Mouse (Mus musculus) retina, adult 2 months (tissue): ENCODE data around the gene Fam111a.
"Not testable (repeated sequence)": the region's sequence is repeated elsewhere in the genome, so short reads cannot be mapped to it uniquely, and the experiment has no call there.

Experiments used
- DNase-seq: peaks from one replicate; pipeline ENCODE4 v3.0.0-alpha.2; 2012; ENCODE audit warnings: low read depth, low spot score

The Fam111a gene

DNA sequence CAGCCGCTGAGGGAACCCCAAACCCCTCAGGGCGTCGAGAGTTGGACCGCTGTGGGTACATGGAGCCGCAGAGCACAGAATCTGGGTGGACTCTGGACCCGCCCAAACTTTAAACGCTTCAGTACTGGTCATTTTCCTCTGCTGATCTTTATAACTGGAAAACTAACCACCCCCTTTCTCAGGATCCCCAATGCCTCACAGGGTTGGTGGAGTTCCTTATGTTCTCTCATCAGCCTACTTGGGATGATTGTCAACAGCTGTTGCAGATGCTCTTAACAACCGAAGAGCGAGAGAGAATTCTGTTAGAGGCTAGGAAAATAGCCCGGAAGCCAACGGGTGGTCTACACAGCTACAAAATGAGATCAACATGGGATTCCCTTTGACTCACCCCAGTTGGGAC, at the start of gene Fam111a:
TSS of gene Fam111a (plus strand) at position 301 of the 400 bp plus-strand sequence.
- not testable (repeated sequence) for DNase-seq

DNA sequence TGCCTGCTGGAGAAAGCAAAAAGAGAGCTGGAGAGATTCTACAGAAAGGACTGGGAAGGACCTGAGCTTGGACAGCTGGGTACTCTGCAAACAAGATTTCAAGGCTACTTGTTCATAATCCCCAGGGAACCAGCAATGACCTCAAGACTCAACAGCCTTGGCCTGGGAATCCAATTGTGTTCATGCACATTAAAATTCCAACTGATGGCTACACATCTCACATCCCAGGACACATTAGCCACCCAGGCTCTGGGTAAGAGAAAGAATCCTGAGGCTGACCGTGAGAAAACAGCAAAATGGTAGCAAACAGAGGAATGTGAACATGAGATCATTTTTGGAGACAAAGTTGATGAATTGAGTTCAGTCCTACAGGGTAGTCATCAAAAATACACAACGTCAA, 49.3 kb upstream of the Fam111a start:
- DNase-seq: no peak

DNA sequence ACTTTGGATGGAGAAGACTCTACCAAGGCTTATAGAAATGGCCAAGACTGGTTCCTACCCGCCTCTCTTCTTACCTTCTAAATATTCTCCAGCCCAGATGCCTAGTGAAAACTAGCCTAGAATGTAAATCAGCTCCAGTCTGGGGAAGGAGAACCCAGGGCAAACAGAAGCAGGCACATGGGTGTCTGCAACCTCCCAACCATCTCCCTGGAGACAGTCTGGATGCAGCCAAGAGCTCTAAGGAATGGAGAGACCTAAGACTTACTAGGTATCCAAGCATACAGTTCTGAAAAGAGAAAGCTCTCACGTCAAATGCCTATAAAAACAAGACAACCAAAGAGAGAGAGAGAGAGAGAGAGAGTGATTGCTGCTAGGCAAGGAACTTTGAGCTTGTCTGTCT, 47.6 kb upstream of the Fam111a start:
- no peak for DNase-seq

DNA sequence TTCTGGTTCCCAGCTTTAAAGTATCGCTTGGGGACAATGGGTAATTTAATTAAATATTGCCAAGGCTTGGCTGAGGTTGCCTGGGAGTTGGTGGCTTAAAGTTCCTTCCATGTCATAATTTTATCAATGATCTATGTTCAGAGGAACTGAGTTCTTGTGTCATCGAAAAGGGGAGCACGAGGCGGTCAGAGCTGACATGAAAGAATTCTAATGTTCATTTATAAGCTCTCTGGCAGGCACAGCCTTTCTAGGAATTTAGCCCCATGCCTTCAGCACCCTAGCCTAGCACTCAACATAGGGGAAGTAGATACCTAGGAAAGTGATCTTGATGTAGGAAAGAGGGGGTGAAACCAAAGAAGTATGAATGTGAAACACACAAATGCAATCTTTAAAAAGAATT, 47.2 kb upstream of the Fam111a start:
- DNase-seq: no peak

DNA sequence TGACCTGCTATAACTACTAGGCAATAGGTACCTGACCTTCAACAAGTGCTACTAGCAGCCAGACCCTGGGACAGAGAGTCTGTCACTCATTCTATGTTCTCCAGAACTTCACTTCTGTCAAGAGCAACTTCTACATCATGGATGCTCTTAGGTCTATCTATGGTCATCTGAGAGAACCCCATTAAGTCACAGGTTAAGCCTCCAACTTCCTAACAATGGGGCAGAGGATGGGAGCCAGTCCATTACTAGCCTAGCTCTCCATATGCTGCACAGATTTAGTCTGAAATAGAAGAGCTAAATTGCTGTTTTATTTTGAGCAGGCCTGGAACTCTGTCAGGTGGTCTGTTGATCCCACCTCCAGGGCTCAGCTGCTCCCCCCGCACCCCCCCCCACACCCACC, 46.6 kb upstream of the Fam111a start:
- DNase-seq: no peak

DNA sequence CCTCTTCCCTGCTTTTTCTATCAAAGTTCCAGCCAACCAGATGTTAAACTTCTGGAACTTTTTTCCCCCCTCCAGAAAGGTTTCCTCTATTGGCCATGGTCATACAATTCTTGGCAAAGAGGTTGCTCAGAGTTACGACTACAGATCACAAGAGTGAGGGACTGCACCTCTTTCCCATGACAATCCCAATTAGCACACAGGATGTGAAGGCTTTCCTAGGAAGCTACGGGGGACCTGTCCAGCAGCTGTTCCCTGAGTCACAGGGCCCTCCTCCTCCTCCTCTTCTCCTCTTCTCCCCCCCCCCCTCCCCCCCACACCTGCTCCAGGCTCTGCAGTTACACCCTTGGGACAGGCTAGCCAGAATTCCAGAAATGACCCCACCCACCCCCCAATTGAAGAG, 46.1 kb upstream of the Fam111a start:
- no peak for DNase-seq

DNA sequence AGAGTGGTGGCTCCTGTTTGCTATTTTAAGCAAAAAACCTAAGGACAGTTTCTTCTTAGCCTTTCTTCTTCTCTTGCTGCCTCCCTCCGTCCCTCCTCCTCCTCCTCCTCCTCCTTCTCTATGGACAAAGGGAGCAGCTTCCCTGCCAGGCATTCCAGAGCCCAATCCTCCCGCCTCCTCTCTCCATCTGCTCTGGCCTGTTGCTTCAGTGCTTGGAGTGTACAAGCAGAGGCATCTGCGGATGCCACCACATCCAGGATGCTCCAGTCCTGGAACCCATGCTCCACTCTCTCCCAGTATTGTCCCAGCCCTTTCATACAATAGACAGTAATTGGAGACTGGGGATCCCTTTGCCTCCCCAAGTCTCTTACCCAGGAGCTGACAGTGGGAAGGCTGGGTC, 45.4 kb upstream of the Fam111a start:
- no peak for DNase-seq

DNA sequence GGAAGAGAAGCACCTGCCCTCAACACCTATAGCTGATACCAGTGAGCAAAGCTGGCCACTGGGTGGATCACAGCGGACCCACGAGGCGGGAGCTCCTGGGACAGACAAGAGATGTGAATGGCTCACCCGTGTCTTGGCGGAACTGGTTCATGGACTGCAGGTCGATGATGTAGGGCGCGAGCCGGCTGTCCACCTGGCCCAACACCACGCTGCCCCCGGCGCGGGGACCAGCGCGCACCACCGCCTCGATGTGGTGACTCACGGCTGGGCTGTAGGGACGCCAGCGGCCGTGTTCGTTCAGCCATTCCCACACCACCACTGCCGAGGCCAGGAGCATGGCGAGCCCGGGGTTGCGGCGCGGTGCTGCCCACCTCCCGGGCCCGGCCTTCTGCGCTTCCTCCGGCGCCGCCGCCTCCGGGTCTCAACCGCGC, 44.6 kb upstream of the Fam111a start:
- no peak for DNase-seq

DNA sequence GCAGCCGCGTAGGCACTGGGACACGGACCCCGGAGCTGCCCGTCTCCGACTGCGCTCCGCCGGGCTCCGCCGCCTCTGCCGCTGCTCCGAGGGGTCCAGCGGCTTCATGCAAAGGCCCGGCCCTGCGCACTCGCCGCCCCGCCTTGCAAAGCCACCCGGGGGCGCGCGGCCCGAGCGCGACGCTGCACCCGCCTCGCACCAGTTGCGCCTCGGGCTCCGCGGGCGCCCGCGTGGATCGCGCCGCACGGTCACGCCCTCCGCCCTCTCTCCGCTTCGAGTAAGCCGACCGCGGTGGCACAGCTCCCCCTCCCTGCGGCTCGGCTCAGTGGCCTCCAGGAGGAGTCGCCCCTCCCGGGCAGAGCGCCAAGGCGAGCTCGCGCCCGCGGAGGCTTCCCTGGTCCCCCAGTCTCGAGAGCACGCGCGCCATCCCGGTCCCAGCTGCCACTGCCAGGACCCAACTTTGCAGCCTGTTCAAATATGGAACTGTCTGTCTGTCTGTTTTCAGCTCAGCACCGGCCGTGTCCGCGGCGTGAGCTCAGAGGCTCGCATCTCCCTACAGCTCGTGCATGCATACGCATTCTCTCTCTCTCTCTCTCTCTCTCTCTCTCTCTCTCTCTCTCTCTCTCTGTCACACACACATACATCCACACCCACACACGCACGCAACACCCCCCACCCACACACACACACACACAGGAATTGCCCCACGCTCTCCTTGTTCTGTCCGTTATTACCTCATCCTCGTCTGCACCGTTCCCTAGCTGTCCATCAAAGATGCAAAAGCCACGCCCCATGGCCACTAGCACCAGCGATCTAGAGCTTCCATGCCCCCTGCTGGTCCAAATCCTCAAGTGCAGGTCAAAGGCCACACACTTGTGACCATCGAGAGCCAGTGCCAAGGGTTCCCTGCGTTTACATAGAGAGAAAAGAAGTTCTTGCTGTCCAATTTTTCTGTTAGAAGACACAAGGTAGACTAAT, 43.9 kb upstream of the Fam111a start, which contains the start of gene Dtx4:
TSS of gene Dtx4 (minus strand) at position 85 of the 978 bp plus-strand sequence.
- peak; percentile 87 for DNase-seq

DNA sequence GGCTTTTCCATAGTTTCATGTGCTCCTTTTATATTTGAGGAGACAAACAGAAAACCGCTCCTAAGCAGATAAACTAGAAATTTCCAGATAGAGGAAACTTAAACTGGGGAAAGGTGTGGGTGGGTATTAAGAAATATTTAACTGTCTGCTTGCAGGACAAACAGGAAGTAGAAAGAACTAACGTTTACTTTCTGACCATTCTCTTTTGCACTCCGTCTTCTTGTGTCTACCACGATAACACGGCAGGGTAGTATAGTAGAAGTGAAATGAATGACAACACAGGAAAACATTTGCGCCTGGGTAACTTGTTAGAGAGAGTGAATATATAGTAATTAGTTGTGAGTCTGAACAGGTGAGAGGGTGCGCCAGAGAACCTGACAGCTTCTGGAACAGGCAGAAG, 42.8 kb upstream of the Fam111a start:
- no peak for DNase-seq

DNA sequence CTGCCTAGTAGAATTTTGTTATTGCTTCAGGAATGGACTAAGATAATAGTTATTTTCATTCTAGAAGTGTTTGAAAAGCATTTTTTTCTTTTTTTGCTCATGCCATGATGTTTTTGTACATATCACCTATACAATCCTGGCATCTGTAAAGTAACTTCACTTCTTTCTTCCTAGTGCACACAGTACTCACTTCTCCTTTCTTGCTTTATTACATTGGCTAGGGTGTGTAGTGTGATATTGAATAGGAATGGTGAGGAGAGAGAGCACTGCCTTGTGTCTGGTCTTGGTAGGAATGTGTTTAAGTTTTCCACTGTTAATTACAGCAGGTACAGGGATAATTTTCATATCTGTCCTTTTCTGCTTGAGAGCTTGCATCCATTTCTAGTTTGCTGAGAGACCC, 30.9 kb upstream of the Fam111a start:
- no peak for DNase-seq

DNA sequence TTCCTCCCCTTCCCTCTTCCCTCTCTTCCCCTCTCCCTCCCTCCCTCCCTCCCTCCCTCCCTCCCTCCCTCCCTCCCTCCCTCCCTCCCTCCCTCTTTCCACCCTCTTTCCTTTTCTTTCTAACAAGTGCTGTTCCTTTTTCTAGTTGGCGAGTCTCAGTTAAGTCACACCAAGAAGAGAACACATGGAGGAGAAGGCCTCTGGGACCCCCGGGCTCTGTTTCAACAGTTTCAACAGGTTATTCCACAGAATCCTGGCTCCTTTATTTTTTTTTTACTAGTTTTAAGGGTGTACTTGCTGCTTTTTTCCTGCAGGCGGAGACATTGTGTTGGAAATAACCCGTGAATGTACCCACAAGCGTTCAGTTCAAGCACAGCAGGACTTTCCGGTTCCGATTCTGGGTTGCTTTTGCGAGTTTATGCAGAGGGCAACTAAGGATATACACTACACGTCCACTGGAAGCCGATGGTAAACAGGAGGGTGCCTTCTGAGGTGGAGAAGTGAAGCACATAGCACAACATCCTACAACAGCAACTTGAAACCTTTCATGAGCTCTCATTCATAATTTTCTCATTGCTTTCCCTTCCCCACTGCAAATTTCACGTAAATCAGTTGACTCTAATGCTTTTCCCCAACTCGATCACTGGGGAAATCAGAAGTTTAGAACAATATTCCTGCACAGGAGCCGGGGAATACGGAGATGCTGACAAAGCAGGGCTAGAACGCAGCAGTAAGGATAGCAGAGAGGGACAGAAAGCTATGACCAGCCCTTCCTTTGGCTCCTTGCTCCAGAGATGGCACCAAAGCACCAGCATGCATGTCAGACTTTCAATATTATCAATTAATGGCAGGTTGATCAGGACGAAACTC, 27.6 kb upstream of the Fam111a start:
- DNase-seq: peak; percentile 54

DNA sequence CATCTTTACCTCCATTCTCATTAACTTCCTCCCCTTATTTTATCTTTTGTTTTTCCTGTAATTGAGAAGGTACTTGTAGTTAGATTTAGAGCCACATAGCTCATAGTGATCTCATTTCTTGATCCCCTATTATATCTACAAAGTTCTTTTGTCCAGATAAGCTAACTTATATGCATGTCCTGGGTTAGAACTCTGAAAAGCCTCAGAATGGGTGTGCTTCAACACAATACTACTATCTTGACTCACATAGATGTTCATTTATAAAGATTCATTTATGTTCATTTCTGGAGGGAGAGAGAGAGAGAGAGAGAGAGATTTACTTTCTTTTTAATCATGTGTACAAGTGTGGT, 27.0 kb upstream of the Fam111a start:
- DNase-seq: no peak

DNA sequence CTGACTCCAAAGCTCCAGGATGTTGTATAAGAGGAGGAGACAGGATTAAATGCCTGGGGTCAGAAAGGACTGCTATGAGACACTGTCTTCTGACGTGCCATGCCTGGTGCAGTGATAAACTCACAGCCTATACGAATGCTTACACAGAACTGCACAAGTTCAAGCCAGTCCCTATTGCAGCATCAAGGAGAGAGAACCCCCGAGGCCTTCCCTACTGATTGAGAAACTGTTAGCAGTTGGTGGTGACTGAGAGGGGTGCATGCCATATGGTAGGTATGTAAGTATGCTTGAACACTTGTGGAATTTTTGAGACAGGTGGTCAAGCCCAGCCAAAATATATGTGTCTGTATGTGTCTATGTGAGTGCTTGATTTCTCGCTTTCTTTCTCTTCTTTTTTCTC, 22.2 kb upstream of the Fam111a start:
- DNase-seq: no peak

DNA sequence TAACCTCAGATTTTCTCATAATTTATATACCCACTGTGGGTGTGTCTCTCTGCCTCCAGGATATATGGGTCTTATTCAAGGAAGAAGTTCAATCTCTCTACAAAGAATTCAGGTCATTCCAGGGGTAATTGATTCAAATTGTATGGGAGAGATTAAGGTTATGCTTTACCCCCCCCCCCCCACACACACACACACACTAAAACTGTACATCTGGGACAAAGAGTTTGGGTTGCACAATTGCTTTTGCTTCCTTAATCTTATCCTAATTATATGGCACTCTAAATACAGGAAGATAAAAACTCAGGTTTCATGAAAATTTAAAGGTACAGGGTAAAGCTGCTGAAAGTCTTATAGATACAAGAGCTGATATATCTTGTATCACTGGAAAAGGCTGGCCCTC, 8.4 kb upstream of the Fam111a start:
- DNase-seq: no peak

DNA sequence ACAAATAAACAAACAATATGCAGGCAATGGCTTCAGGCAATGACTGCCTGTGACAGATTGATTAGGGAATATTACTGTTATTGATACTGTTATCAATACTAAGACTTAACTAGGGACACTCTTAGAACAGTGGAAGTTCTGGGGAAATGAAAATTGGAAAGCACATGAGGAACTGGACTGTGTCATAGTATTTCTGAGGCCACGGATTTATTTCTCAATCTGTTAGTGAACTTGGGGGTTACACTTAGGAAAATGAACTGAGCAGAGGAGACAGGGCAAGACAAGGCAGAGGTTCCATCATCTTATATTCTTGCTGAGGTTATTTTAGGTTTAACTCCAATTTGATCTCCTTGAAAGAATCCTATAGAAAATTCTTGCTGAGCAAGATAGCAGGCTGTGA, 5.6 kb upstream of the Fam111a start:
- no peak for DNase-seq

DNA sequence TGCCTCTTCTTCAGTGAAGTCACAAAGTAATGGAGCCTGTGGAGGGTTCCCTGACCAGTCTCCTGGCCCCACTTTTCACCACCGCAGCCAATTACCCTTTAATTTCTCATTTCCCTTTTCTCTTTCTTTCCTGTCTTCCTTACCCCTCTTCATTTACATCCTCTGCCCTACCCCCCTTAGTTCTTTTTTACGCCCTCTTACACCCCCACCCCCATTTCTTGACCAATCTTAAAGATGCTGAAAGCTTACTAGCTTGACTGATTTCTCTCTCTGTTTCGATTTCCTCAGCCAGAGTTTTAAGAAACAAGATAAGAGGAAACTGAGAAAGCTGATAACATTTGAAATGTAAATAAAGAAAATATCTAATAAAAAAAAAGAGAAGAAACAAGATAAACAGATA, 4.8 kb upstream of the Fam111a start:
- no peak for DNase-seq

DNA sequence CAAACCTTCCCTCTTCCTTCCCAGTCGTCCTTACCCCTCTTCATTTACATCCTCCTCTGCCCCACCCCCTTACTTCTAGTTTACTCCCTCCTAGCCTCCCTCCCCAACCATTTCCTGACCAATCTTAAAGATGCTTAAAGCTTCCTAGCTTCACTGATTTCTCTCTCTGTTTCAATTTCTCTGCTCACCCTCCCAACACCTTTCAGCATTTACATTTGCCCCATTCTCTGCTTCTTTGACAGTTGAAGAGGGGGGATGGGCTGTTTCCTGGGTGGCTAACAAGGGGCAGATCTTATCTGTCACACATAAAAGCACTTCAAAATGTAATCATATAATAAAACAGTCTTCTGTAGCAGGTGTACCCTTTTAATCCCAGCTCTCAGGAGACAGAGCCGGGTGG, 3.9 kb upstream of the Fam111a start:
- no peak for DNase-seq

DNA sequence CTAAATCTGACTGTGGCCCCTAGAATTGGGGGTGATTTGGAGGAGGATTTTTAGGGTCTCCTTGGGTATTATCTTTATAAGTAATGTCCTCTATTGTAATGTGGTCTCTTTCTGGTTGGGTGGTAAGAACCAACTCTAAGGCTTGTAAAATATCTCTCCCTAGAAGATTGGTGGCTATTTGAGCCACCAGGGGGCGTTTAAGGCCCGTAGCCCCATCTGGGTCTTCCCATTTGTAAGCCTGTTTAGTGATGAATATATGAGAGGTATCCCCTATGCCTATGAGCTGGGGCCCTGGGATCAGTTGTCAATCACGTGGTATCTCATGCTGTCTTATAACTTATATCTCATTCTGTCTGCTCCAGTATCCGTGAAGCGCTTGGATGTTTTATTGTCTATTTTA, 3.6 kb downstream of the Fam111a start:
- DNase-seq: no peak

DNA sequence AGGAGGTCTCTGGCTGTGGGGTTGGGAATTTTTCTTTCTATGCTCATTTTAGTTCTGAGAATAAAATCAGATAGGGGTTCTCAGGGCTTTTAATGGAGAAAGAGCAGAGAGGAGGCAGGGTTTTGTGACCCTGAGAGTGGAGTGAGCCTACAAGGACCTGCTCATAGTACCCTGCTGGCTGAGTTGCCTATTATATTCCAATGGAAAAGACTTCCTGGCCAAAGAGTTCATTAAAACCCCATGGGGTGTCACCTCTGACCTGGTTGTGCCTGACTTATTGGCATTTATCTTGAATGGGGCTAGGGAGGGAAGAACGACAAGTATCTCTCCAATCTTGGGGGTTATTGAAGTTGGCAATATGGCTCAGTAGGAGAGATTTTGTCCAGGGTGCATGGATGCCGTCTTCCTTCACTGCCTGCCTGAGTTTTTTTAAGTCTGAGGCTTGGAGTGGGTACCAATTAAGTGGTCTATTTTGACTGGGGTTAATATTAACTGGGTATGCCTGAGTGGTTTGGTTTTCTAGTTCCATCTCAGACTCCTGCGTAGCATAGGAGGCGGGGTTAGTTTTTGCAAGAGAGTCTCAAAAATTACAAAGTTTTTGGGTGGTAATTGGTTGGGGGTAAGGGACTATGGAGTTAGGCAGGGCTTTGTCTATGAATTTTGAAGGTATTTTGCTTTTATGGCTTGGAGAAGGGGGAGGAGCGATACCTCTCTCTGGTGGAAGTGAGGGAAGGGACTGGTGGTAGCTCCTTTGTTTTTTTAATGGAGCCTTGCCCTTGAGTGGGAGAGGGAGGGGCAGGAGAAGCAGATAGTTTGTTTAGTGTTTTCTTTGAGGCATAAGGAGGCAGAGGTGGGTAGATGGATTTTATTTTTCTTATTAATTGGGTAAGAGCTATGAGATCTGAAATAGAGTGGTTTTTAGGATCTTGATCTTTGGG, 4.7 kb downstream of the Fam111a start:
- no peak for DNase-seq

DNA sequence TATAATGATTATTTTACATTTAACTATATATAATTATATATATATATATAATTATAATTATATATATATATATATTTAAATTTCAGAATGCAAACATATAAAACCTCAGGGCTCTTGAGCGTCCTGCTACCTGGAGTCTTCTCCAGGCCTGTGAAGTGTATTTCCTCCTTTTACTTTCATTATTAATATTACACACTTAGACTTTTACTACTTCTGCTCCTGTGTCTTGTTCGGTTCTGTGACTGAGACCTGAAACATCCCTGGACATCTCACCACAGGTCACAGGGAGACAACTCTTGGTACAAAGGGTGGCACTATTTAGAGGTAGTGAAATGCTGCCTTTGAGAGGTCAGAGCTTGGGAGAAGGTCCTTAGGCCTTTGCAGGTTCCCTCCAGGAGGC, 10.8 kb downstream of the Fam111a start:
- no peak for DNase-seq
